Mouse (Mus musculus) spleen, adult 2 months (tissue): Measurements from ENCODE around the gene Stx8. TPM values are rescaled to one million over a fixed set of nuclear protein-coding genes. Genes with fewer than 3 reads are reported as not detected.

Experiments
- DNase-seq, 2 experiments: peaks; one replicate each; pipeline versions ENCODE4 v3.0.0 to v3.0.0-alpha.2; 2012 to 2021; ENCODE audit warnings: low spot score in 2 of 2, low read depth in 1 of 2
- H3K27ac ChIP-seq: fragments of 200-500 bp; 2 replicates; pipeline ENCODE4 v1.5.1; 2012; ENCODE audit warnings: low read length, inconsistent platforms; ENCODE audit not compliant: insufficient read depth
- H3K27me3 ChIP-seq: fragments of 200-500 bp; 2 replicates; pipeline ENCODE4 v1.6.1; 2012; ENCODE audit warnings: mild to moderate bottlenecking, moderate library complexity, low read length, inconsistent platforms; ENCODE audit not compliant: control insufficient read depth, insufficient read depth
- H3K36me3 ChIP-seq: fragments of 200-500 bp; 2 replicates; pipeline ENCODE4 v1.6.1; 2012; ENCODE audit warnings: mild to moderate bottlenecking, low read length, inconsistent platforms; ENCODE audit not compliant: control insufficient read depth, insufficient read depth
- H3K4me1 ChIP-seq: fragments of 200-500 bp; 2 replicates; pipeline ENCODE4 v1.6.1; 2011; ENCODE audit warnings: inconsistent platforms; ENCODE audit not compliant: control insufficient read depth, insufficient read depth, insufficient read length
- H3K4me3 ChIP-seq: fragments of 200-500 bp; 2 replicates; pipeline ENCODE4 v1.5.1; 2011; ENCODE audit warnings: mild to moderate bottlenecking, inconsistent platforms; ENCODE audit not compliant: insufficient read depth, insufficient read length; ENCODE audit errors: extremely low read depth
- CTCF ChIP-seq: fragments of 200-500 bp; IDR thresholded peaks from 2 replicates; pipeline ENCODE4 v1.5.1; 2011; ENCODE audit warnings: mild to moderate bottlenecking, inconsistent platforms; ENCODE audit not compliant: insufficient read depth, insufficient read length, insufficient replicate concordance; ENCODE audit errors: extremely low read depth
- POLR2A ChIP-seq: fragments of 200-500 bp; IDR thresholded peaks from 2 replicates; pipeline ENCODE4 v1.6.1; 2011; ENCODE audit warnings: low read depth, low read length, inconsistent platforms
- WGBS: fragments of 180-500 bp; shearing (Covaris S2); methylation state at CpG from one replicate; pipeline ENCODE4 v1.1.7; 2018; 5-methylcytosine and 5-hydroxymethylcytosine counted together
- polyA plus RNA-seq: library from polyadenylated mRNA; depleted of rRNA; stranded (reverse); fragments of >200 nt; gene quantifications from 2 replicates; pipeline ENCODE4 v1.2.3, GENCODE M21; 2012

Stx8 gene
- polyA plus RNA-seq, 1 experiment = 3.2 TPM

DNA sequence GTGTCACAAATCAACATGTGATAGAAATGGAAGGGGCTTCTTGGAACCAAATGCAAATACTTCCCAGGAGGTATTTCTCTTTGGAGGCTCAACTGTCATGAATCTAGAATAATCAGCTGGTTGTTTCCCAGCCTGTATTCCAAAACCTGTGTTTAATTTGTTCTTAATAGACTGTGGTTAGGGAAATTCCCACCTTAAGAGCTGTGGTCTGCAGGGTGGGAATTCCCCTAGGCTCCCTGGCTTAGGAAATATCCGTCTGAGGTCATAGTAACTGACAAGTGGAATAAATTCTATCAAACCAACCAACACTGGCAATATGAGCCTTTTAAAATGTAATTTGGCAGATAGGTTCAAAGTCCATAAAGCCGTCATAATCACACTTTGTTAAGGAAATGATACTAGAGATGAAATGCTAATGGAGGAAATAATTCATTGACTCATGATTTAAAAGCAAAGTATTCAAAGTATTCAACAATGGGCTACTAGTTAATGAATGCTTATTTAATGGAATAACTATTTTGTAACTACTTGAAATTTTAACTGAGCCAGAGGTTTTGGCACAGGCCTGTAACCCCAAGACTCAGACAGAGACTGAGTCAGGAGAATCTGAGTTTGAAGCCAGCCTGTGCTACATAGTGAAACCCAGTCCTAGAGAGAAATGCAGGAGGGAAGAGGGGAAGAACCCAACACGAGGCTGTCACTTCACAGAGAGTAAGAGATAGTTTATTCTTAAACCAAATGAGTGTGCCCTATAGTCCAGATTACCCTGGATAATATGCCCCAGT lies 126.2 kb downstream of the Stx8 start:
- DNase-seq = no peak
- Histone ChIP-seq H3K4me1 (no peaks in the 10 kb centered on the region), H3K4me3 (no peak overlapping the region), H3K27me3 (no peaks in the 10 kb centered on the region), H3K36me3 (no peaks in the 10 kb centered on the region; the same call in 1 of the 2 replicates), H3K27ac (no peak overlapping the region)
- WGBS = 64% methylated on average over 3 of the region's 3 CpGs
- TF ChIP-seq POLR2A = no peak
- no peak for TF ChIP-seq CTCF

DNA sequence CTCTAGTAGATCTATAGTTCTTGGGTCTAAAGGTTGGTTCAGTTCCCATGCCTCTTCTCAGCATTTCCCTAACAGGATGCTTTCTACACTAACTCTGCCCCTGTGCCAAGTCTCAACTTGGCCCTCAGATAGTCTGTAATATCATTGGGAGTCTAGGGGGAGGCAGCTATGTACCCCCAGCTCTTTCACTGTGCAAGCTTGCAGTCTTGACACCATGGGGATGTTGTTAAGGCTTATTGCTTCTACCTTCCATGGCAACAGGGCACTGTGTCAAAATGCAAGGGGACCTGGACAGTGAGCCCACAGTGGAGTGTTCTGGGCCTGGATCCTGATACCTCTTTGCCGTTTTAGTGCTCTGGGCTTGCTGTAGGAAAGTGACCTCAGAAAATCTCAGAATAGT lies 135.6 kb downstream of the Stx8 start:
- WGBS = 86% methylated on average over 1 of the region's 1 CpGs
- H3K27ac ChIP-seq = no peak overlapping the region
- no peak for DNase-seq
- no peaks in the 10 kb centered on the region for H3K36me3 ChIP-seq
- H3K4me1 ChIP-seq = no peaks in the 10 kb centered on the region
- no peak overlapping the region for H3K4me3 ChIP-seq
- H3K27me3 ChIP-seq = no peaks in the 10 kb centered on the region
- no peak for TF ChIP-seq POLR2A
- no peak for TF ChIP-seq CTCF

DNA sequence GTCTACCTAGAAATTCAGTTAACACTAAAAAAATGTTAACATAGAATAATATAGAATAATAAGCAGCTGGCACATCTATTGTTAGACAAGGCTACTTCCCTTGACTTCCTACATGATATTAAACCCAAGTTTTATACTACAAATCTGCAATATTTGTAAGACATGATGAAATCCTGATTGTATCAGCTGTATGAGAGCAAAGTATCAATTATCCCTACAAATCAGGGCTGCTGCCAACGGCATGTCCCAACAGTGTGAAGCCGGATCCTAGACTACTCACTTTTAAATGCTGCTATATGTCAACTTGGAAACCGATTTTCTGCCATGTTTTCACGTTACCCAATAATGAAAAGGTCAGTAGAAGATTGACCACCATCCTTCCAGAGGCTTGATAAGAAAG lies 137.5 kb downstream of the Stx8 start:
- Histone ChIP-seq H3K4me1 (no peaks in the 10 kb centered on the region), H3K36me3 (no peaks in the 10 kb centered on the region), H3K4me3 (no peak overlapping the region), H3K27me3 (no peaks in the 10 kb centered on the region), H3K27ac (no peak overlapping the region)
- 88% methylated on average over 4 of the region's 4 CpGs for WGBS
- TF ChIP-seq CTCF (no peak), POLR2A (no peak)
- no peak for DNase-seq

DNA sequence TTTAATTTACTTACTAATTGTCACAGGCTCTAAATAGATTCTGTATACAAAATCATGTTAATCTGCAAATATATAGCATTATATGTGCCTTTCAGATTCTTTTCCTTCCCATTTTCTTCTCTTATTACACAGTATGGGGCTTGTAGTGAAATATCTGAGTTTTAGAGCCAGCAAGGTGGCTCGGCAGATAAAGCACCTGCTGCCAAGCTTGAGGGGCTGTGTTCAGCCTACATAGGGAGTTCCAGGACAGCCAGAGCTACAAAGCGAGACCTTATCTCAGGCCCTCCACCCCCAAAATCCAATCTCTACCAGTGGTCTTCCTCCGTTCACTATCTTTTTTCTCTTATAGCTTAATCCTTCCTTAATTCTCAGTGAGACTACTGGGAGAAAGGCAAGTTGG lies 140.1 kb downstream of the Stx8 start:
- H3K4me1 ChIP-seq = no peaks in the 10 kb centered on the region
- no peak overlapping the region for H3K4me3 ChIP-seq
- no peak for DNase-seq
- TF ChIP-seq POLR2A = no peak
- no peak for TF ChIP-seq CTCF
- H3K27ac ChIP-seq = no peak overlapping the region
- H3K27me3 ChIP-seq = no peaks in the 10 kb centered on the region
- peaks cover 3% of the 10 kb centered on the region for H3K36me3 ChIP-seq
- 87% methylated on average over 3 of the region's 3 CpGs for WGBS

DNA sequence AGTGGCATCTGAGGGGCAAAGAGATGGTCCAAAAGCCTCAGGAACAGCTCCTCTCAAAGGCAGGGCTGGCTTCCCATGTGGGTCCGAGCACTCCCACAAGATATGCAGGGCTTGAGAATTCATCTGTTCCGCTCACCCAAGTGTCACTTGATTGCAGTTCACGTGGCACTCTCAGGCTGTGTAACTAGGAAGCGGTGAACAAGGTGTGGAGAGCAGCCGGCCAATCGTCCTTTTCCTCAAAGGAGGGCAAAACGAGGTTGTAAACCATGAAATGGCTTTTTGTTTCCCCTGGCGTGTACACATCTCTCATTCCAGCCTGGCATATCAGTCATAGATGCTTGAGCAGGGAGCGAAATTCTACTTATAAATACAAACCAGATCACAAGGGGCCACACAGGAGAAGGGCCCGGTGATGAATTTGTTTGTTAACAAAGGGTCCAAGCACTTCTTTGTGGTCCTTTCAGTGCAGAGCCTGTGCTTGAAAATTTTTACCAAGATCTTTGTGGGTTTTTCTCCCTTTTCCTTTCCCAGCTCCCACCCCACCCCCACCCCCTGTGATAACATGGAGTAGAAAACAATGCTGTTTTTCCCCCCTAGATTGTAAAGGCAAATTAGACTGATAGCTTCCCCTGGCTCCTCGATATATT lies 147.6 kb downstream of the Stx8 start:
- no peak overlapping the region for H3K4me3 ChIP-seq
- no peaks in the 10 kb centered on the region for H3K4me1 ChIP-seq
- 86% methylated on average over 11 of the region's 11 CpGs for WGBS
- H3K27ac ChIP-seq = no peak overlapping the region
- H3K27me3 ChIP-seq = no peaks in the 10 kb centered on the region
- H3K36me3 ChIP-seq = peaks cover 3% of the 10 kb centered on the region
- TF ChIP-seq POLR2A = no peak
- no peak for TF ChIP-seq CTCF
- DNase-seq = no peak

DNA sequence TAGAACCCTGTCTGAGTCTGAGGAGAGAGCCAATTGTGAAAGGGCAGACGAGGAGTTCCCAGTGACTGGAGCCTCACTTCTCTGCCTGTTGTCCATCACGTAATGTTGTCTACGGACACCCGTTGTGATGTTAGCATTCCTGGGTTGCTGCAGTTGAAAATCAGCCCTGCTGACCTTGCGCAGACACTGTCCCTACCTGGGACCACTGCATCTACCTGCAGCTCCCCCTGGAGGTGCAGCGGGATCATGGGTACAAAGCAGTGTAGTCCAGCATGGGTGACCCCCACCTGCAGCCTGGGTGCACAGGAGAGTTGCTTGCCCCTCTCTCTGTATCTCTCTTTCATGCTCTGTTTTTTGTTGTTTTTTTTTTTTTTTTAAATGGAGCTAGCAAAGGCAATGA lies 148.2 kb downstream of the Stx8 start:
- H3K27ac ChIP-seq = no peak overlapping the region
- 85% methylated on average over 6 of the region's 6 CpGs for WGBS
- H3K4me3 ChIP-seq = no peak overlapping the region
- no peaks in the 10 kb centered on the region for H3K27me3 ChIP-seq
- TF ChIP-seq CTCF (no peak), POLR2A (no peak)
- H3K36me3 ChIP-seq = peaks cover 2% of the 10 kb centered on the region
- no peak for DNase-seq
- no peaks in the 10 kb centered on the region for H3K4me1 ChIP-seq

DNA sequence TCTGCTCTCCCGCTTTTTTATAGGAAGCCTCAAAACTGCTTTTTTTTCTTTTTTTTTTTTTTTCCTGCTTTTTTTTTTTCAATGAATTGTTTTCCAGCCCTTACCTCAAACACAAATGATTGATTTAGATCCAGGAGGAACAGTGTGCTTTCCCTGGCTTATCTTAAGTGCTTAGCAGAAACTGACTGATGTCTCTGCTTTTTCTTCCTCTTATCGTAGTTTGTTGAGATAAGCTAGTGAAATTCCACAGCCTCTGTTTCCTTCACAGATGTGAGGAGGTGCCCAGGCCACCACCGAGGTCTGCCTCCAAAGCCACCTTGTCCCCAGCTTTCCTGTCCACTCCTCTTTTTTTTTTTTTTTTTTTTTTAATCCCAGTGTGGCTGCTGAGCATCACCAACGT lies 150.2 kb downstream of the Stx8 start:
- Histone ChIP-seq H3K4me1 (no peaks in the 10 kb centered on the region), H3K4me3 (no peak overlapping the region), H3K36me3 (no peaks in the 10 kb centered on the region; the same call in 1 of the 2 replicates), H3K27ac (no peak overlapping the region), H3K27me3 (no peaks in the 10 kb centered on the region)
- no peak for TF ChIP-seq CTCF
- no peak for TF ChIP-seq POLR2A
- WGBS = 76% methylated on average over 4 of the region's 4 CpGs
- no peak for DNase-seq
